Mouse (Mus musculus) right cerebral cortex, postnatal 25 days (tissue): ENCODE results near the gene Cpsf4.
"Not testable (repeated sequence)": the region's sequence is repeated elsewhere in the genome, so short reads cannot be mapped to it uniquely, and the experiment has no call there.

ENCODE experiments used
- DNase-seq: peaks from one replicate; pipeline ENCODE4 v3.0.0; 2022

The Cpsf4 gene

DNA sequence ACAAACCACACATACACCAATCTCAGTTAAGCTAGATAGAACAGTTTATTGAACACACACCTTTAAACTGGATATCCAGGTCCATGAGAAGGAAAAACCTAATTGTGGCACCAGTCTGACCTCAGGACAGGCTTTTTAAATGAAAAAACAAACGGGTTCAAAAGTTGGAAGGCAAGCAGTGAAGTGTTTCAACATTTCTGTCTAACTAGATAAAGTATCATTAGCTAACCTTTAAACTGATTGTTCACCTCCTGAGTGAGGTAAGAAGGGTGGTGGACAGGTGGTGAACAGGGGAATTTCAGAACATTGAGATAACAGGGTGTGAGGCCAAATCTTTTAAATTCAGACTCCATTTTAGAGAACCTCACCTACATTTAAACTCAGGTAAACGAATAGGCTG is 59.4 kb downstream of the Cpsf4 start:
- DNase-seq, result no peak

DNA sequence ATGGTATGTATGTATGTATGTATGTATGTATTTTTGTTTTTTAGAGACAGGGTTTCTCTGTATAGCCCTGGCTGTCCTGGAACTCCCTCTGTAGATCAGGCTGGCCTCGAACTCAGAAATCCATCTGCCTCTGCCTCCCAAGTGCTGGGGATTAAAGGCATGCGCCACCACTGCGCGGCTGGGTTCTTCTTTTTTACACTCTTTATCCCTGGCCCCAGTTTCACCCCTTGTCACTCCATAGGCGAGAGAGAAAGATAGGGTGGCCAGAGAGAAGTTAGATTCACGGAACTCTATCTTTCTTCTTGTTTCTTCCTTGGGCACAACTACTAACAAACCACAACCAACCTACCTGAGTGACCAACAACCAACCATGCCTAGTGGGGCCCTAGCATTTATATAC is 62.3 kb downstream of the Cpsf4 start:
- DNase-seq, result not testable (repeated sequence)

DNA sequence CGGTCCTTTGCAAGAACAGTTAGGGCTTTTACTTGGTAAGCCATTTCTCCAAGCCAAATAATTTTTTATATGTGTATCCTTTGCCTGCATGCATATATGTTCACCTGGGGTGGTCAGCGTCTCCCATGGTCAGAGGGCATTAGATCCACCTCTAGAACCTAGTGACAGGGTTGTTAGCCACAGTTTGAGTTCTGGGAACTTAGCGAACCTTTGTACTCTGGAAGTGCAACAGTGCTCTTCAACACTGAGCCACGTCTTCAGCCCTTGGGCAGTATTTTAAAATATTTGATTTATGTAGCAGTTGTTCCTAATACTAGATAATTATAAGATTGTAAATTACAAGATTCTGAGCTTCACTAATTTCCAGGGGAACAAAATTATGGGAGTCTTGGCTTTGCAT is 63.6 kb downstream of the Cpsf4 start:
- no peak for DNase-seq

DNA sequence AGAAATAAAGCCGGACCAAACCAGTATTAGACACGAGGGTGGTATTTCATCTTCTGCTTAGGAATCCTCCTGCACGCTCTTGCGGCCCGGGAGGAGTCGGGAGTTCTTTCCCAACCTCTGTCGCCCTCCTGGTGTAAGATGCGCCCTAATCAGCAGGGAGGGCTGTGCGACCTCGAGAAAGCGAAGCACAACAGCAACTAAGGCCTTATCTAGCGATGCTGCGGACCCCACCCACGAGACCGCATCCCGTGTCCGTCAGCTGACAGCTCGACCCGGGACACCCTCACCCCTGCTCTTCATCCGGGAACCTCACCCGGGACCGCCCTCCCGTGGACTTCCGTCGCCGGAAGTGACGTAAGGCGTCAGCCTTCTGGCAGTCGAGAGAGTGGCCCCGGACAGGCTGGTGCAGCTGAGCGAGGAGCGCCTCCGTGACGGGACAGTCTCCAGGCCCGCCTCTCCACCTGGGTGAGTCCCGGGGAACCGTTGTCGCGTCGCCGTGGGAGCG is 64.4 kb downstream of the Cpsf4 start, which contains the start of gene Zfp655:
Gene Zfp655, plus strand, starts transcription at position 349 of the 505 bp plus-strand sequence.
- peak; percentile 99 for DNase-seq
